Mouse (Mus musculus) brain, embryonic 18.5 days (tissue): ENCODE measurements around the gene C030005K15Rik.
"Not testable (repeated sequence)": the region's sequence is repeated elsewhere in the genome, so short reads cannot be mapped to it uniquely, and the experiment has no call there.

Experiments
- DNase-seq: peaks from one replicate; pipeline ENCODE4 v3.0.0-alpha.2; 2012; ENCODE audit warnings: low read depth, low spot score

C030005K15Rik gene

GRCm38 (mm10) chr10:97726655-97727054 is at the start of gene C030005K15Rik:
TSS of gene C030005K15Rik (minus strand) at chr10:97726755.
- not testable (repeated sequence) for DNase-seq

DNA sequence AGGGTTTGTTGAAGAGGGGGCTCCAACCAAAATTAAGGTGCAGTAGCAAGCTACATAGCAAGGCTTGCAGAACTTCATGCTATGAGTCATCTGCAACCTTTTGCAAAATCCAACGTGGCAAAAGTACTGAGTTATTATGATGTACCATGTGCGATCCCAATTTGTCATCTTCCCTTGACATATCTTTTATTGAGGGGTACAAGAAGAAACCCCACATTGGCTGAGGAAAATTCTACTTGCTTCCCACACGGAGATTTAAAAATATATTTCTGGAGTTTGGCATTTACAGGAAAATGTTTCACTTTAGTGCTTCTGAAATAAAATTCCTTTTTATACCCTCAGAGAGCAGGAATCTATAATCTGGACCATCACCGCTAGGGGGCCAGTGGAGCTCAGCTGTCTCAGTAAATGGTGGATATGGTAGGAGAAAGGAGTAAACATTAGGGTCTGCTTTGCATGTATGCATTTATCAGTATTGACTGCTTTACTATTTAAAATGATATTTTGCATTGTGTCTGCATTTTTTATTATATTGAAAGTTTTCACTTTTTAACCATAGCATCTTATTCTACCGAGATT is 41.7 kb upstream of the C030005K15Rik start:
- DNase-seq = no peak

DNA sequence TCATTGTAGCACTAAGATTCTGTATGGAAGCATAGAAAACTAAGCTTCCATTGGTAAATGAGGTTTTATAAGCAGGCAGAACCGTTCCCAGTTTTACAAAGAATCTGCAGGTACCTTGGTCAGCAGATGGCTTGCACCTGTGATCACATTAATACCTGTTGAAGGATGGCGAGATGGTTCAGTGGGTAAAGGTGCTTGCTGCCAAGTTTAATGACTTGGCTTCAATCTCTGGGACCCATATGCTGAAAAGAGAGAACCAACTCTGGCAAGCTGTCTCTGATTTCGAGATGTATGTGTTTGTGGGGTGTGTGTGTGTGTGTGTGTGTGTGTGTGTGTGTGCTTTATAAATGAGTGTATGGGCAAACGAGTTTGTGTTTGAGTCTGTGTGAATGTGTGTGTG is 27.3 kb upstream of the C030005K15Rik start:
- DNase-seq = no peak

DNA sequence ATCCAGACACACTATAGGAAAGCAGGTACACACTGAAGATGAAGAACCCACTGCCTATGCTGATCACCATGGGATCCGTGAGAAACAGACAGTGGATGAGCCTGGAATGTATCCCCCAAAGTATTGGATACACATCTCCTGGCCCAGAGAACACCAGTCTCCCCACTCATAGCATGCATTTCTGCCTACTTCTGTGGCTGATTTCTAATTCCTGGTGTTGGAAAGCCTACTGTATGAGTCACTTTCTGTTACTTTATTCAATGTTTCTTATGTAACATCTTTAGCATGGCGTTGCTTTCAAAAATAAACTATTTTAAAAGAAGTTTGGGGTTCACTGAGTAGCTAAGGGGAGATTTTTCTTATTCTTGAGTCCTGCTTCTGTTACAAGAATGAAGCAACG is 20.7 kb upstream of the C030005K15Rik start:
- DNase-seq = no peak

GRCm38 (mm10) chr10:97725929-97726328 is 626 bp downstream of the C030005K15Rik start:
- DNase-seq = no peak

GRCm38 (mm10) chr10:97722709-97723108 is 3.8 kb downstream of the C030005K15Rik start:
- DNase-seq = no peak

DNA sequence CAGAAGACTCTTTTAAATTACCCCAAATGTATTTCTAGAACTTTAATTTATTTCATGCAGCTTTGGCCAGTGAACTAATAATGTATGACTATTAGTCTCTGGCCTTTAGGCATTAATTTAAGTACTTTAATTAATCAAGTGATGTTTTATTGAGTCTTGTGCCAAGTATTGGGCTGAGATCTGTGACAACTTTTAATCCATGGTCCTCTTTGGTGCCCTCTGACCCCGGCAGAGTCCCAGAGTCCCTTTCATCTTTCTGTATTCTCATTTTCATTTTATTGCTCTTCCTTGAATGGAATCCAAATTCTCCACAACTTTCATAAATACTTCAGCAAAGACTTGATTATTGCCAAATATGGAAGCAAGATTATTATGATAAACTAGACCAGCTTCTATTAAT is 5.9 kb downstream of the C030005K15Rik start:
- DNase-seq = no peak

DNA sequence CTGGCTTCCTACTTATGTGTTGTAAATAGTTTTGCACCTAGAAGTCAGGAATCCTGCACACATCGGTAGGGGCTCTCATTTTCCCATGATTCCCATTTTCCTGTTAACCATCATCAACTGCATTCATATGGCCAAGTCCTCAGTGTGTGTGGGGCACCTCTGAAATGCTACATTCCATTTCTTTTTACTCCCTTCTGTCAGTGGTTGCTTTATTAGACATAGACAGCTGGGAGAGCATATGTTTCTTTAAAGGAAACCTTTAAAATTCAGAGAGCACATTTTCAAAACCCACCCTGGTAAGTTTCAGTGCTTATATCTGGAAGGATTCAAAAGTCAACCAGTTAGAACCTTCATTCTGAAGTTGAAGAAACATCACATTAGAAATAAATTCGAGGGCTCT is 8.5 kb downstream of the C030005K15Rik start:
- no peak for DNase-seq

GRCm38 (mm10) chr10:97717233-97717632 is 9.3 kb downstream of the C030005K15Rik start:
- DNase-seq = no peak

DNA sequence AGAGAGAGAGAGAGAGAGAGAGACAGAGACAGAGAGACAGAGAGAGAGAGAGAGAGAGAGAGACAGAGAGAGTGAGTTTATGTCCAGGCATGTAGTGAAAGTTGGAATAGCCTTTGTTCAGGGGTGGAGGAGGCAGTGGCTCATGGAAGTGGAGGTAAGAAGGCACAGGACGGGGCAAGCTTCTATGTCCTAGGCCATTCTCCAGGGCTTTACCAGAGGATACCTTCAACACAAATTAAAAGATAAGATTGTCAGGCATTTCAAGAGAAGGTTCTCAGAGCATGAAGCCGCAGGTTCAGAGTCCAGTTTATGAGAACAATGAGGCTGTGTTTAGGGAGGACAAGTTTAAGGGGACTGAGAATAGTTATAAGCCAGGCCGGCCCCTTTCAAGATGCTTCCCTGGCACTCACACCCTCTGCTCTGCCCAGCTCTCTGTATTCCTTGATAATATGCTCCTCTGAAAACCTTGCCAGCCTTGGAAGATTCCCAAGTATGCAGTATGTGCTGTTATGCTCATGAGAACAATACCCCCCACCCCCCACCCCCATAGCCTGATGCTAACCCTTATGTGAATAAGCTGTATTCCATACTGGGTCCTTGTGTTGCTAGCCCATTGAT is 11.2 kb downstream of the C030005K15Rik start:
- no peak for DNase-seq

DNA sequence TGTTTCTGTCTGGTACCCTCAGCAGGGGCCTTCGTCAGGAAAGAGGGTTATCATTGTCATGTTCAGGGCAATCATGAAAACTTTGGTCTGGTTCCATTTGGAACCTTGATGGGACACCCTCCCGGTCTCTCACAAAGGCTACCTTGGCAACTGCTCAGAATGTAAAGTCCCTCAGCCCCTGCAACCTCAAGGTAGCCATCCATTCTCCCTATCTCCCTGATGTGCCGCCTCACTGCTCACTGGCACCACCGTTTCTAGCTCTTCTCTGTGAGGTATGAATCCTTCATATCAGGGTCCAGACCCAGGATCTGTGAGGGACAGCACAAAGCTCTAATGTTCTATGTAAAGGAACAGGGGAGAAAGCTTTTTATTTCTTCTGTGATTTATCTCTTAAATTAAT is 12.0 kb downstream of the C030005K15Rik start:
- no peak for DNase-seq

GRCm38 (mm10) chr10:97712687-97713086 is 13.9 kb downstream of the C030005K15Rik start:
- peak; percentile 47 for DNase-seq

DNA sequence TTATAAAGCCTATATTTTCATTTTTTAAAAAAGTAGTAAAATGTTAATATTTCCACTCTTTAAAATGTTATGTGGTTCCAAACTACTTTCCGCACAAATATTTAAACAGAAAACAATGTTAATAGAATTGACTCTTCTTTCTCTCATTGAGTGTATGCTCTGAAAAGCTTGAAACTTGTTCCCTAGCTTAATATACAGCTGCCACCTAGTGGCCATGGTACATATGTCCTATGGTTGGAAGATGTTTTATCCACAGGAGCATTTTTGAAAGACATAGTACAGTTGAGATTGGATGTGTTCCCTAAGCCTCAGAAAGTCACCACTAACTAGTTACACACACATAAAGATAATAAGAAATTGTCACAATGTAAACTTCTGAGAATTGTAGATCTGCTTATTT is 22.0 kb downstream of the C030005K15Rik start:
- DNase-seq = no peak

DNA sequence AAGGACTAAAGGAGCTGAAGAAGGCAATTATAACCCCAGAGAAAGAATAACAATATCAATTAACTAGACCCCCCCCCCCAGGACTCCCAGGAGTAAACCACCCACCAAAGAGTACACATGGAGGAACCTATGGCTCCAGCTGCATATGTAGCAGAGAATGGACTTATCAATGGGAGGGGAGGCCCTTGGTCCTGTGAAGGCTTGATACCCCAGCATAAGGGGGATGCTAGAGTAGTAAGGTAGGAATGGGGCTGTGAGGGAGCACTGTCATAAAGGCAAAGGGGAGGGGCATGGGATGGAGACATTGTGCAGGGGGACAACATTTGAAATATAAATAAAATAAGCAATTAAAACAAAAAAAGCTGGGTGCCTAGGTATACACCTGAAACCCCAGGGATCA is 24.2 kb downstream of the C030005K15Rik start:
- DNase-seq = no peak

DNA sequence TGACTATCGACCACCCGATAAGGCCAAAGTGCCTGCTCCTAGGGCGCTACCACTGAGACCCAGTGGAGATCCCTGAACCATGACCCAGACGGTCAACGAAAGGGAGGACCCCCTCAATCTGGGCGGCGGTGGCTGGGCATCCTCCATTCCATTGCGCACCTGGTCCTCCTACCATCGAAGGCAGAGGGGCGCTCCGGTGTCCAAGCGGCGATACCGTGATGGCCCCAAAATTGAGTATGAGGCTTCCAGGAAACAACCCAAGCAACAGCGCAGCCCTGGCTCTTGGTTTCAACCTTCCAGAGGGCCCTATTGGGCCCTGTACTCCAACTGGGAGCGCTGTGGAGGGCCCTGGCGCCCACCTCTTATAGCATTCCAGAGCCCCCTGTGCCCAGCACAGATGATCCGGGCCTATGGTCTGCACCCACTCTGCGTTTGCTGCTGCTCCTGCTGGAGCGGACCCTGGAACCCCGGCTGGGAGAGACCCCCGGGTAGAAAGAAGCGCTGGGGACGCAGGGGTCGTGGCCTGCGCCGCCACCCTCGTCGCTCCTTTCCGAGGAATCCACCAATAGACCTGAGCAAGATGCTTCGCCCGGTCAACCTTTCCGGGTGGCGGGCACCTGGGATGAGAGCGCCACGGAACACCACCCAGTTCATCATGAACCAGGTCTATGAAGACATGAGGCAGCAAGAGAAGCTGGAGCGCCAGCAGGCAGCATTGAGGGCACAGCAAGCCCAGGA is 33.0 kb downstream of the C030005K15Rik start:
- DNase-seq = no peak

DNA sequence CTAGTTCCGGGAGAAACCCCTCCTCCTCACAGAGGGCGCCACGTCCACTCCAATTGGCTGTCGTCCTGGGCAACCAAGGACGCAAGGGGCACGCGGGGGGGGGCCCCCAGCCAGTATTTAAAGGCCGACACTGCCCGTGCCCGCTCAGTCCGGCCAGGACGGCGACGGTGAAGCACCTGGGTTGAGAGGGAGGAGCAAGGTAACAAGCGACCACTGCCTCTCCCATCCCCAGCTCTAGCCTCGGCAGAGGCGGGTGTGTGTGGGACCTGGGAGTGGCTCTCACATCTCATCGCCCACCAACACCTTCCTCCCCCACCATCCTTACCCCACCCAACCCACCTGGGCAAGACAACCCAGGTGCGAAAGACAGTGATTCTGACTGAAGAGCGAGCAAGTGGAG is 33.6 kb downstream of the C030005K15Rik start, which contains the start of gene Ccer1:
Gene Ccer1 (plus strand): TSS at position 147 of the 400 bp plus-strand sequence.
- DNase-seq = no peak

DNA sequence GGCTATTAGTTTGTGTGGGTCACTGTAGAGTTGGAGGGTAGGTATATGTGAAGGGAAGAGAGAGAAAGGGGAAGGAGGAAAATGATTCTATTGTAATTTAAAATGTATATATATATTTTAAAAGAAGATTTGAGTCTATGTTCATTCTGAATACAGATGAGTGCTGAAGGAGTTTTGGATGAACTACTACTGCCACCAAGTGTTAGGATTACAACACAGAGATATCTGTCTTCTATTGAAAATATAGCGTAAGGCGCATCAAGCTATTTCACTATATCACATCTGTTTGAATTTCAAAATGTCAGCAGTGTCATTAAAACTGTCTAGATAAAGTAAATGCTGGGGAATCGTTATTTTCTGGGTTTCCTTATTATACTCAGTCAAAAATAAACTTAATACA is 37.1 kb downstream of the C030005K15Rik start:
- no peak for DNase-seq

DNA sequence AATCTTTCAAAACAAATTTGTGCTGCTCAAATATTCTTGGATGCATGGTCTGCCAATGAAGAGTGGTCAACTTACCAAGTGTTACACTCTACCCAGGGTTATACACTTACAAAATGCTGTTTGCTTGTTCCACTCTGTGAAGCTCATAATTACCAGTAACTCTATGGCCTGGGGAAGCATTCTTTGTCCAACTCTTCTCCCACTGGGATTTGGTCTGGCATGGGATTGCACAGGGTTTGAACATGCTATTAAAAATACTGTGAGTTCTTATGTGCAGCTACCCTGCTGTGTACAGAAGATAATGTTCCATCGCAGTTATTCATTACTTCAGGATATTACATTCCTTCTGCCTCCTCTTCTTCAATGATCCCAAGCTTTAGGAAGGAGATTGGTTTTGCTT is 39.4 kb downstream of the C030005K15Rik start:
- DNase-seq = no peak

DNA sequence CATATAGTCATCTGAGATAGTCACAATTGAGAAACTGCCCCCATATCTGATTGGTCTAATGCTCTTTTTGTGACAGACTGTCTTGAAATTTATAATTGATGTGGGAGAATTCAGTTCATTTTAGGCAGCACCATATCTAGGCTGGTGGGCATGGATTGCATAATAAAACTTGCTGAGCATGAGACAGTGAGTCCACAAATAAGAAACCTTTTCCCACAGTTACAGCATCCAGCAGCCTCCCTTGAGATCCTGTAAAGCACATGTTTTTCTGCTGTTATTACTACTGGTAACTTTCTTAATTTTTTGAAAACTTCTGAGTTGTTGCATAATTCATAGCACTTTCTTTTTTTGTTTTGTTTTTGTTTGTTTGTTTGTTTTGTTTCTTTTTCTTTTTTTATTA is 43.6 kb downstream of the C030005K15Rik start:
- DNase-seq = no peak
